Mouse (Mus musculus) natural killer cell, adult 2 months (primary cell): ENCODE measurements around the gene Rcl1.

Source experiments
- DNase-seq, 2 experiments: peaks; one replicate each; pipeline ENCODE4 v3.0.0; 2022; ENCODE audit warnings: low spot score in 2 of 2

Gene Rcl1

GRCm38 (mm10) chr19:29100874-29101542 lies at the start of gene Rcl1:
Gene Rcl1 (plus strand): TSS chr19:29101375.
- peak; percentile 92 to 93 for DNase-seq

GRCm38 (mm10) chr19:29052786-29053185 lies 48.4 kb upstream of the Rcl1 start:
- no peak for DNase-seq

GRCm38 (mm10) chr19:29054594-29054993 lies 46.6 kb upstream of the Rcl1 start:
- no peak for DNase-seq

- no peak for DNase-seq
Measured at GRCm38 (mm10) chr19:29055469-29055868, 45.7 kb upstream of the Rcl1 start.

GRCm38 (mm10) chr19:29058741-29059140 lies 42.4 kb upstream of the Rcl1 start:
- no peak for DNase-seq

- DNase-seq, result no peak
Measured at GRCm38 (mm10) chr19:29059688-29060087, 41.5 kb upstream of the Rcl1 start.

GRCm38 (mm10) chr19:29060299-29060698 lies 40.9 kb upstream of the Rcl1 start:
- no peak for DNase-seq

- DNase-seq, result no peak
Measured at GRCm38 (mm10) chr19:29063009-29063408, 38.2 kb upstream of the Rcl1 start.

- DNase-seq, result peak; percentile 89 to 93
Measured at GRCm38 (mm10) chr19:29063577-29064363, 37.4 kb upstream of the Rcl1 start.

- peak; percentile 21 to 24 for DNase-seq
Measured at GRCm38 (mm10) chr19:29064451-29065102, 36.6 kb upstream of the Rcl1 start.

- peak; percentile 67 to 76 for DNase-seq
Measured at GRCm38 (mm10) chr19:29066981-29067471, 34.1 kb upstream of the Rcl1 start.

GRCm38 (mm10) chr19:29069195-29069594 lies 32.0 kb upstream of the Rcl1 start:
- DNase-seq, result no peak

- DNase-seq, result no peak
Measured at GRCm38 (mm10) chr19:29074802-29075201, 26.4 kb upstream of the Rcl1 start.

- no peak for DNase-seq
Measured at GRCm38 (mm10) chr19:29088628-29089027, 12.5 kb upstream of the Rcl1 start.

- DNase-seq, result no peak
Measured at GRCm38 (mm10) chr19:29092194-29092593, 9.0 kb upstream of the Rcl1 start.

- DNase-seq, result no peak
Measured at GRCm38 (mm10) chr19:29099106-29099505, 2.1 kb upstream of the Rcl1 start.

- DNase-seq, result no peak
Measured at GRCm38 (mm10) chr19:29099596-29099995, 1.6 kb upstream of the Rcl1 start.

GRCm38 (mm10) chr19:29100261-29100660 lies 914 bp upstream of the Rcl1 start:
- DNase-seq, result no peak

GRCm38 (mm10) chr19:29101591-29101990 lies 416 bp downstream of the Rcl1 start:
- no peak for DNase-seq

- no peak for DNase-seq
Measured at GRCm38 (mm10) chr19:29102098-29102497, 923 bp downstream of the Rcl1 start.

GRCm38 (mm10) chr19:29105816-29106215 lies 4.6 kb downstream of the Rcl1 start:
- DNase-seq, result no peak

- DNase-seq, result no peak
Measured at GRCm38 (mm10) chr19:29106261-29106660, 5.1 kb downstream of the Rcl1 start.
